Mouse (Mus musculus) olfactory bulb, adult 2 months (tissue): ENCODE measurements around the gene Txndc5.

Experiments used
- CTCF ChIP-seq: fragments of 200-500 bp; IDR thresholded peaks from 2 replicates; pipeline ENCODE4 v1.5.1; 2012; ENCODE audit warnings: low read depth, mild to moderate bottlenecking, low read length, moderate library complexity; ENCODE audit not compliant: insufficient read depth
- POLR2A ChIP-seq: fragments of 200-500 bp; IDR thresholded peaks from 2 replicates; pipeline ENCODE4 v1.6.1; 2012; ENCODE audit warnings: mild to moderate bottlenecking, low read depth, low read length, moderate library complexity; ENCODE audit not compliant: insufficient read depth

DNA sequence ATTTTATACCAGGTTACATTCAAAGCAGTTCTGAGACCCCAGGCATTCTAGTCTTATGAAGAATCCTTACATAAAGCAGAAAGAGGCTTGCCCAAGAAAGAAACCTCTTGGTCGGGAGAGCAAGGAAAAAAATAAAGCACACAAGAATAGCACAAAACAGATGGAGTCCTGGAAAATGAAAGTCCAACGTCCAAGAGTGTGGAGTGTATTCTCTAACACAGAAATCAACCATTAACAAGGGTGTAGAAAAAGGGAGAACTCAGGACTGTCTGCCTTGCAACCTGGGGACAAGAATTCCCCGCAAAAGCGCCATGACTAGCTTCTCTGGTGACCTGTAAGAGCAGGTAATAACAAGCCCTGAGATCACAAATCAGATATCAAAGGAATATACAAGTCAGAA is 36.6 kb upstream of the Txndc5 start:
- TF ChIP-seq POLR2A (no peak), CTCF (no peak)
